Mouse (Mus musculus) liver, embryonic 11.5 days (tissue): ENCODE measurements at regions not wholly inside any gene's neighbourhood (a gene's known extent, or its start where the extent isn't known, plus 50 kb on each side); places are given as distances from the start of the nearest gene placed in this dataset.

ENCODE experiments used
- ATAC-seq: fragments of 200-750 bp; cut with Nextera tagmentation; replicated peaks from 2 replicates; pipeline ENCODE4 v1.8.0; 2017; ENCODE audit warnings: moderate number of reproducible peaks, mild to moderate bottlenecking, moderate TSS enrichment, moderate library complexity; ENCODE audit not compliant: low FRiP score
- DNase-seq: peaks from one replicate; pipeline ENCODE4 v3.0.0-alpha.2; 2017; ENCODE audit warnings: low spot score
- H3K27ac ChIP-seq: fragments of 300-500 bp; sonication (generic); 2 replicates; pipeline ENCODE4 v1.5.1; 2014; ENCODE audit warnings: mild to moderate bottlenecking, low read depth, low read length, control low read depth
- H3K27me3 ChIP-seq: fragments of 300-500 bp; sonication (generic); replicated peaks from 2 replicates; pipeline ENCODE4 v1.6.1; 2014; ENCODE audit warnings: low read length, mixed read lengths; ENCODE audit not compliant: control insufficient read depth, insufficient read depth
- H3K36me3 ChIP-seq: fragments of 300-500 bp; sonication (generic); 2 replicates; pipeline ENCODE4 v1.6.1; 2014; ENCODE audit warnings: mild to moderate bottlenecking, low read length, moderate library complexity, mixed read lengths; ENCODE audit not compliant: control insufficient read depth, insufficient read depth
- H3K4me1 ChIP-seq: fragments of 300-500 bp; sonication (generic); replicated peaks from 2 replicates; pipeline ENCODE4 v1.6.1; 2014; ENCODE audit warnings: low read length, mixed read lengths; ENCODE audit not compliant: control insufficient read depth, insufficient read depth
- H3K4me2 ChIP-seq: fragments of 300-500 bp; sonication (generic); 2 replicates; pipeline ENCODE4 v1.6.1; 2014; ENCODE audit warnings: mild to moderate bottlenecking, control low read depth, moderate library complexity
- H3K4me3 ChIP-seq: fragments of 300-500 bp; sonication (generic); 2 replicates; pipeline ENCODE4 v1.5.1; 2014; ENCODE audit warnings: low read depth, low read length, control low read depth
- H3K9ac ChIP-seq: fragments of 300-500 bp; sonication (generic); 2 replicates; pipeline ENCODE4 v1.6.1; 2014; ENCODE audit warnings: low read depth, low read length, control low read depth
- H3K9me3 ChIP-seq: fragments of 300-500 bp; sonication (generic); 2 replicates; pipeline ENCODE4 v1.6.1; 2016; ENCODE audit warnings: low read length, inconsistent platforms, mixed read lengths; ENCODE audit not compliant: control insufficient read depth
- WGBS: fragments of 180-500 bp; shearing (Covaris S2); extraction: QIAGEN DNeasy Blood & Tissue Kit; methylation state at CpG from one replicate; pipeline ENCODE4 v1.1.7; 2014; 5-methylcytosine and 5-hydroxymethylcytosine counted together

DNA sequence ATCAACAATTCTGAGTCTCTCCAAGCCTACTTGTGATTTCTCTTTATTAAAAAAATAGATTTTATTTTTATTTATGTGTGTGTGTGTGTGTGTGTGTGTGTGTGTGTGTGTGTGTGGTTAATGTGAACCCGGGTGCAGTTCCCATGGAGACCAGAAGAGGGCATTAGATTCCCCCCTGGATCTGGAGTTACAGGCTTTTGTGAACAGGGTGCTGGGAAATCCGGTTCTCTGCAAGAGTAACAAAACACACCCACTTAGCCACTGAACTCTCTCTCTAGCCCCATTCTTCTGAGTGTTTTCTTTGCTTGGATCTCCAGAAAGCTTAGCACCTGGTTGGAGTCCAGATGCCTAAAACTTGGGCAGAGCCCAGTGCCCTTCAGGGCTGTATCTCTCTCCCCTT is 198.4 kb downstream of the Nucb2 start:
- H3K9me3 ChIP-seq: 0 out of 2 replicates have a peak, but pooled peaks cover 2% of the 10 kb centered on the region
- no peaks in the 10 kb centered on the region for H3K4me1 ChIP-seq
- no peak overlapping the region for H3K27ac ChIP-seq
- H3K9ac ChIP-seq: no peak overlapping the region
- H3K4me2 ChIP-seq: no peak overlapping the region
- DNase-seq (no peak), ATAC-seq (no peak)
- H3K36me3 ChIP-seq: no peaks in the 10 kb centered on the region
- no peaks in the 10 kb centered on the region for H3K27me3 ChIP-seq
- 82% methylated on average over 2 of the region's 2 CpGs for WGBS
- no peak overlapping the region for H3K4me3 ChIP-seq

GRCm38 (mm10) chr7:116711541-116711940 is 207.4 kb downstream of the Nucb2 start:
- ATAC-seq: no peak

DNA sequence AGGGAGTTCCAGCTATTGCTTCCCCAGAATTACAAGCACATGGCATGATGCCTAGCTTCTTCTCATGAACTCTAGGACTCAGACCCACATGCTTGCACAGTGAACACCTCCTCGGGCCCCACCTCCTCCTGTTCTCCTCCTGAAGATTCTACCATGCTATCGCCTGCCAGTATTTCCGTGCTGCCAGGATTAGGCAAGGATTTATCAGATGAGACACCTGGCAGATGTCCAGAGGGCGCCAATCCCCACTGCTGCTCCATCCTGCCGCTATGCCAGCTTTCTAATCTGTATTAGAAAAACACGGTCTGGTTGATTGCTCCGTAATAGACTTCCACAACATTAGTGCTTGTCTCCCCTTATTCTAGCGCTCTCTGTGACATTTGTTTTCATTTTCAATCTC is 209.0 kb downstream of the Nucb2 start:
- H3K4me1 ChIP-seq: no peaks in the 10 kb centered on the region
- H3K27ac ChIP-seq: no peak overlapping the region
- WGBS: 73% methylated on average over 8 of the region's 8 CpGs
- no peak for ATAC-seq
- DNase-seq: no peak
- no peaks in the 10 kb centered on the region for H3K27me3 ChIP-seq
- H3K9ac ChIP-seq: no peak overlapping the region
- H3K4me3 ChIP-seq: no peak overlapping the region
- no peak overlapping the region for H3K4me2 ChIP-seq
- no peaks in the 10 kb centered on the region for H3K9me3 ChIP-seq
- H3K36me3 ChIP-seq: no peaks in the 10 kb centered on the region

More at GRCm38 (mm10) chr7:116711541-116711940, 207.4 kb downstream of the Nucb2 start:
- Histone ChIP-seq H3K27me3 (no peaks in the 10 kb centered on the region), H3K27ac (no peak overlapping the region), H3K9ac (no peak overlapping the region), H3K4me2 (no peak overlapping the region), H3K9me3 (no peaks in the 10 kb centered on the region), H3K4me1 (no peaks in the 10 kb centered on the region), H3K4me3 (no peak overlapping the region), H3K36me3 (no peaks in the 10 kb centered on the region)
- WGBS: 80% methylated on average over 2 of the region's 2 CpGs
- DNase-seq: no peak

GRCm38 (mm10) chr7:116715234-116716046 is 211.3 kb downstream of the Nucb2 start:
- 59% methylated on average over 10 of the region's 10 CpGs for WGBS
- ATAC-seq: no peak
- Histone ChIP-seq H3K36me3 (no peaks in the 10 kb centered on the region), H3K4me2 (no peak overlapping the region), H3K27me3 (no peaks in the 10 kb centered on the region), H3K9ac (no peak overlapping the region), H3K4me3 (no peak overlapping the region), H3K9me3 (no peaks in the 10 kb centered on the region), H3K27ac (no peak overlapping the region), H3K4me1 (no peaks in the 10 kb centered on the region)
- no peak for DNase-seq

- H3K36me3 ChIP-seq: no peaks in the 10 kb centered on the region
- no peaks in the 10 kb centered on the region for H3K4me1 ChIP-seq
- 64% methylated on average over 2 of the region's 2 CpGs for WGBS
- no peak overlapping the region for H3K9ac ChIP-seq
- no peak overlapping the region for H3K4me2 ChIP-seq
- DNase-seq (peak; percentile 24), ATAC-seq (no peak)
- H3K4me3 ChIP-seq: no peak overlapping the region
- H3K9me3 ChIP-seq: no peaks in the 10 kb centered on the region
- no peaks in the 10 kb centered on the region for H3K27me3 ChIP-seq
- no peak overlapping the region for H3K27ac ChIP-seq
Measured at GRCm38 (mm10) chr7:116728379-116728778, 224.2 kb downstream of the Nucb2 start.

DNA sequence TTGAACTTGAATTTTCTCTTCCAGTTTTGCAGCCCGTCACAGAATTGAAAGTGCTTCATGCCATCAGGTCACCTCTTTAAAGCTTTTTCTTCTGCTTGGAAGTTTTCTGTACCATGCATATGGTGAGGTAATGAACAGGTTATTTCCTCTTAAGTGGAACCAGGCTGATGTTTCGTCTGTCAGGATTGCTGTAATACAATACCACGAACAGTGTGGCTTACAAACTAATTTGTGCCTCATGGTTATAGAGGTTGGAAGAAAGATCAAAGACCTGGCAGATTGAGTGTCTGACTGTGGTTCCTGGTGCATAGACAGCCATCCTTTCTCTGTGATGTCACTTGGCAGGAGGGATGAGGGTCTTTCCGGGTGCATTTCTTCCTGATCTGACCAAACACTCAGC is 225.6 kb downstream of the Nucb2 start:
- no peak overlapping the region for H3K4me2 ChIP-seq
- H3K9me3 ChIP-seq: no peaks in the 10 kb centered on the region
- H3K4me3 ChIP-seq: no peak overlapping the region
- H3K9ac ChIP-seq: no peak overlapping the region
- H3K36me3 ChIP-seq: no peaks in the 10 kb centered on the region
- DNase-seq: no peak
- 69% methylated on average over 4 of the region's 4 CpGs for WGBS
- no peaks in the 10 kb centered on the region for H3K27me3 ChIP-seq
- H3K4me1 ChIP-seq: no peaks in the 10 kb centered on the region
- no peak overlapping the region for H3K27ac ChIP-seq
- no peak for ATAC-seq

GRCm38 (mm10) chr7:116735676-116736075 is 231.5 kb downstream of the Nucb2 start:
- Histone ChIP-seq H3K9ac (no peak overlapping the region), H3K4me2 (no peak overlapping the region), H3K4me3 (no peak overlapping the region), H3K36me3 (no peaks in the 10 kb centered on the region), H3K27ac (no peak overlapping the region), H3K4me1 (no peaks in the 10 kb centered on the region), H3K9me3 (no peaks in the 10 kb centered on the region), H3K27me3 (no peaks in the 10 kb centered on the region)
- ATAC-seq (no peak), DNase-seq (no peak)
- 78% methylated on average over 3 of the region's 3 CpGs for WGBS

GRCm38 (mm10) chr7:116736333-116736732 is 232.2 kb downstream of the Nucb2 start:
- H3K9me3 ChIP-seq: no peaks in the 10 kb centered on the region
- no peaks in the 10 kb centered on the region for H3K36me3 ChIP-seq
- H3K4me1 ChIP-seq: no peaks in the 10 kb centered on the region
- no peak overlapping the region for H3K9ac ChIP-seq
- H3K4me2 ChIP-seq: no peak overlapping the region
- H3K4me3 ChIP-seq: no peak overlapping the region
- ATAC-seq (no peak), DNase-seq (no peak)
- WGBS: 66% methylated on average over 4 of the region's 4 CpGs
- H3K27me3 ChIP-seq: no peaks in the 10 kb centered on the region
- no peak overlapping the region for H3K27ac ChIP-seq

DNA sequence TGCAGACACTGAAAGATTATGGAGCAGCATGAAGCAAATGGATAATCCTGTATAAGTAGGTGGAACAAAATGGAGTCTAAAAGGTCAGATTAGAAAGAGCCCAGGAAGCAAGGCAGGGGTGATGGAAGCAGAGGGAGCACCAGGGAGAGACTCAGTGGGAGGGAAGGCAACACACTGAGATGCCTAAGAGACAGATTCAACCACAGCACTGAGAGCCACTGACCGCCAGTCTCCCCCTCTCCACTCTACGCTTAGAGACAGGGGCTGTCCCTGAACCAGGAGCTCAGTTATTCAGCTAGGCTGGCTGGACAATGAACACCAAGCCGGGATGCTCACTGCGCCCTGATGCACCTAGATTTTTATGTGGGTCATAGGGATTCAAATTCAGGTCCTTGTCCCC is 233.8 kb downstream of the Nucb2 start:
- ATAC-seq (no peak), DNase-seq (no peak)
- H3K27ac ChIP-seq: no peak overlapping the region
- no peaks in the 10 kb centered on the region for H3K36me3 ChIP-seq
- no peak overlapping the region for H3K4me3 ChIP-seq
- no peaks in the 10 kb centered on the region for H3K4me1 ChIP-seq
- 84% methylated on average over 4 of the region's 4 CpGs for WGBS
- H3K4me2 ChIP-seq: no peak overlapping the region
- no peak overlapping the region for H3K9ac ChIP-seq
- H3K27me3 ChIP-seq: no peaks in the 10 kb centered on the region
- no peaks in the 10 kb centered on the region for H3K9me3 ChIP-seq
